In the genomic region with DNA sequence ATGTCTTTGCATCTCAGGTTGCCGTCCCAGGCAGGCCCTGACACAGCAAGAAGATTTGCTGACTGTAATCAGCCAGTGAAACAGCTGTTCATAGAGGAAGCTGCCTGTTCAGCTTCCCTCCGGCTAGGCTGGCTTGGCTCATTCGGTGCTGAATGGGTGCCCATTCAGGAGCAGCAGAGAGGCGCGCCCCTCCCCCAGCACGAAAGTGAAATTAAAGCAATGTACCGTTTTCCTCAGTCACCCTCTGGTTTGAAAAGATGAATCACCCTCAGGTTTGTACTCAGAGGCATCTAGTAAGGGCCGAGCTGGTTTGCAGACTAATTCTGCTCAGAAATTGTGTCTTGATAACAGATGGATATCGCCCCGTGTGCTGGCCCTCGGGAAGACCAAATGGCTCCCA, we compare ENCODE assay signal across 8 mouse cellular contexts.
DNase-seq lines count a peak whose midpoint lies in the region; ATAC-seq lines count a peak whose summit lies in the region.

No protein-coding gene starts in this region.

- DNase-seq in lung, adult 18-20 months, result peak; percentile 6 to 18
- DNase-seq in lung, postnatal 4 days, result no peak
- peak; percentile 29 to 54 for DNase-seq in adrenal gland, postnatal 36 days
- peak; percentile 24 for DNase-seq in fibroblast of lung, adult 2 months (ENCODE audit: low read depth)
- peak; percentile 29 for DNase-seq in heart, postnatal 4 days
- peak; percentile 47 for DNase-seq in left cerebral cortex, postnatal 4 days
- DNase-seq in spleen, postnatal 4 days (ENCODE audit: low spot score in 2 of 2), result no peak

- H3K36me3 ChIP-seq in stomach, embryonic 14.5 days (ENCODE audit: control insufficient read depth, insufficient read depth, low read length), result no peaks in the 10 kb centered on the region

- ATAC-seq in stomach, embryonic 14.5 days (ENCODE audit: insufficient number of reproducible peaks, insufficient read depth, low FRiP score, low read depth), result no peak

- no peak overlapping the region for H3K27ac ChIP-seq in stomach, embryonic 14.5 days (ENCODE audit: low read length)

- H3K9me3 ChIP-seq in stomach, embryonic 14.5 days (ENCODE audit: control insufficient read depth, low read depth, low read length), result no peaks in the 10 kb centered on the region

- intact Hi-C loops in left cerebral cortex, postnatal 4 days (cut with DNase I), result no loop called here

- H3K27me3 ChIP-seq in stomach, embryonic 14.5 days (ENCODE audit: control insufficient read depth, insufficient read depth, low read length), result no peaks in the 10 kb centered on the region

- 0 out of 2 replicates have a peak overlapping the region, but pooled peaks have one; percentile 5 for H3K4me2 ChIP-seq in stomach, embryonic 14.5 days (replicated peaks; ENCODE audit: low read depth, low read length)

- H3K9ac ChIP-seq in stomach, embryonic 14.5 days (replicated peaks; ENCODE audit: low read depth, low read length), result no peak overlapping the region

- no peaks in the 10 kb centered on the region for H3K4me1 ChIP-seq in stomach, embryonic 14.5 days (ENCODE audit: control insufficient read depth, insufficient read depth, low read length)

- H3K4me3 ChIP-seq in stomach, embryonic 14.5 days (ENCODE audit: low read depth, low read length), result no peak overlapping the region

- WGBS in stomach, embryonic 14.5 days, result 38% methylated on average over 11 of the region's 11 CpGs

Comparison
In these comparisons a context has a peak if more than half of its experiments do, and no peak if none do; other contexts are left out.
1. DNase-seq: peak in lung, adult 18-20 months (2 of 2), adrenal gland, postnatal 36 days (2 of 2), fibroblast of lung, adult 2 months (single experiment), heart, postnatal 4 days (single experiment) and left cerebral cortex, postnatal 4 days (single experiment); none in lung, postnatal 4 days (0 of 2) and spleen, postnatal 4 days (0 of 2).